Comparison of ENCODE assay signal across 8 mouse cellular contexts in the genomic region with DNA sequence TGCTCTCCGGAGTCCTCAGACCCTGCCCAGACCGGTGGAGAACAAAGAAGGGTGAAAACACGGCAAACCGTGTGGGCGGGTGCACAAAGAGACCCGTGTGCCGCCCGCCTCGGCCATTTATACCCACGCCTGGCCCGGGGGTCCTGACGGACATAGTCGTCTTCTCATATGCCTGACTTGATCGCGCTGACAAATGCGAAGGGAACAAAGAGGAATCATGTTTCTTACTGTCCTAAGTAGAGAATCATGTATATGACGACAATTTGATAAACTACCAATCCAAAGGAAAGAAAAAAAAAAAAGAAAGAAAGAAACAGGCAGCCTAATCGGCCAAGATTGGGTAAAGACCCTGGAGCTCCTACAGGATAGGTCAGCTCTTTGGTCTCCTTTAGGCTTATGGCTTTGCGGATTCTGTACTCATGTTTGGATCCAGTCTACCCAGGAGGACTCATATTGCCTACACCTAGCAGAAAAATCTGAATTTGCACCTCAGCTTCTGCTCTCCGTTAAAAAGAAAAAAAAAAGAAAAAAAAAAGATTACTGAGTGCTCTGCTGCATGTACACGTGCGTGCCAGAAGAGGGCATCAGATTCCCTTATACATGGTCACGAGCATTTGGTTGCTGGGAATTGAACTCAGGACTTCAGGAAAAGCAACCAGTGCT. TPM values are rescaled to one million over a fixed set of nuclear protein-coding genes. Genes with fewer than 3 reads are reported as not detected.
DNase-seq lines count a peak whose midpoint lies in the region; ATAC-seq and TF ChIP-seq lines count a peak whose summit lies in the region.

No protein-coding gene starts in this region.

- peaks cover 3 to 13% of the 10 kb centered on the region in 2 experiments for H3K4me1 ChIP-seq in heart, embryonic 14.5 days (ENCODE audit: control insufficient read depth in 2 of 2, insufficient read depth in 2 of 2, low read length in 2 of 2)
- H3K4me1 ChIP-seq in kidney, postnatal 0 days (replicated peaks; ENCODE audit: insufficient read depth, low read length): 0 out of 2 replicates have a peak, but pooled peaks cover 4% of the 10 kb centered on the region
- peaks cover 35% of the 10 kb centered on the region for H3K4me1 ChIP-seq in liver, embryonic 13.5 days (replicated peaks)
- H3K4me1 ChIP-seq in stomach, embryonic 15.5 days: peaks cover 9% of the 10 kb centered on the region; the same call in 1 of the 2 replicates

- H3K36me3 ChIP-seq in heart, embryonic 14.5 days (ENCODE audit: control insufficient read depth, insufficient read depth, low read length): peaks cover 22% of the 10 kb centered on the region
- peaks cover 14% of the 10 kb centered on the region for H3K36me3 ChIP-seq in kidney, postnatal 0 days (ENCODE audit: insufficient read depth, low read length)
- peaks cover 23% of the 10 kb centered on the region for H3K36me3 ChIP-seq in liver, embryonic 13.5 days
- peaks cover 16% of the 10 kb centered on the region; the same call in 1 of the 2 replicates for H3K36me3 ChIP-seq in stomach, embryonic 15.5 days

- TF ChIP-seq CTCF in kidney, postnatal 0 days (IDR thresholded peaks at IDR 0.05; ENCODE audit: low read depth): peak; percentile 78

- H3K9me3 ChIP-seq in heart, embryonic 14.5 days (ENCODE audit: control insufficient read depth, low read length): no peaks in the 10 kb centered on the region
- H3K9me3 ChIP-seq in kidney, postnatal 0 days (replicated peaks; ENCODE audit: low read length): no peaks in the 10 kb centered on the region
- H3K9me3 ChIP-seq in liver, embryonic 13.5 days (replicated peaks): no peaks in the 10 kb centered on the region
- H3K9me3 ChIP-seq in stomach, embryonic 15.5 days: no peaks in the 10 kb centered on the region

- H3K4me2 ChIP-seq in heart, embryonic 14.5 days (ENCODE audit: low read length): peak overlapping the region; percentile 78
- H3K4me2 ChIP-seq in kidney, postnatal 0 days (ENCODE audit: low read length): peak overlapping the region; percentile 62
- H3K4me2 ChIP-seq in liver, embryonic 13.5 days: peak overlapping the region; percentile 95
- H3K4me2 ChIP-seq in stomach, embryonic 15.5 days: peak overlapping the region; percentile 81

- H3K27ac ChIP-seq in heart, embryonic 14.5 days (replicated peaks in 1 of 2; ENCODE audit: control insufficient read depth in 1 of 2, insufficient read depth in 1 of 2, low read depth in 2 of 2, low read length in 2 of 2): peak overlapping the region; percentile 76 to 85
- H3K27ac ChIP-seq in kidney, postnatal 0 days: peak overlapping the region; percentile 87
- H3K27ac ChIP-seq in liver, embryonic 13.5 days: peak overlapping the region; percentile 96
- peak overlapping the region; percentile 92 for H3K27ac ChIP-seq in stomach, embryonic 15.5 days

- whole genome bisulfite sequencing in heart, embryonic 14.5 days: under 1% methylated on average over 23 of the region's 23 CpGs
- WGBS in kidney, postnatal 0 days: 1% methylated on average over 23 of the region's 23 CpGs
- WGBS in liver, embryonic 13.5 days (ENCODE audit: insufficient replicate concordance): under 1% methylated on average over 23 of the region's 23 CpGs
- under 1% methylated on average over 23 of the region's 23 CpGs for WGBS in stomach, embryonic 15.5 days

- H3K27me3 ChIP-seq in heart, embryonic 14.5 days (ENCODE audit: control insufficient read depth, insufficient read depth, low read length): peaks cover 7% of the 10 kb centered on the region; the same call in 1 of the 2 replicates
- no peaks in the 10 kb centered on the region for H3K27me3 ChIP-seq in kidney, postnatal 0 days (ENCODE audit: insufficient read depth, low read length)
- peaks cover 28% of the 10 kb centered on the region for H3K27me3 ChIP-seq in liver, embryonic 13.5 days
- H3K27me3 ChIP-seq in stomach, embryonic 15.5 days (replicated peaks): no peaks in the 10 kb centered on the region

- H3K4me3 ChIP-seq in heart, embryonic 14.5 days (ENCODE audit: control insufficient read depth in 1 of 2, insufficient read depth in 1 of 2, low read depth in 1 of 2, low read length in 2 of 2): peak overlapping the region; percentile 98 to 99
- peak overlapping the region; percentile 91 for H3K4me3 ChIP-seq in kidney, postnatal 0 days (replicated peaks; ENCODE audit: low read depth, low read length)
- H3K4me3 ChIP-seq in liver, embryonic 13.5 days (replicated peaks): peak overlapping the region; percentile 82
- H3K4me3 ChIP-seq in stomach, embryonic 15.5 days (replicated peaks): peak overlapping the region; percentile 94

- ATAC-seq in CD4-positive, CD25-positive, alpha-beta regulatory T cell, adult 4 months: peak; percentile 70
- ATAC-seq in erythroid progenitor cell, adult 5-6 weeks (replicated peaks; ENCODE audit: low FRiP score, poor library complexity, severe bottlenecking): peak; percentile 92
- ATAC-seq in heart, embryonic 14.5 days (ENCODE audit: insufficient number of reproducible peaks, insufficient read depth, low FRiP score, low read depth): peak; percentile 73
- peak; percentile 65 for ATAC-seq in kidney, postnatal 0 days (replicated peaks; ENCODE audit: low FRiP score, low read depth)
- peak; percentile 66 for ATAC-seq in liver, embryonic 13.5 days (ENCODE audit: low read depth)
- ATAC-seq in stomach, embryonic 15.5 days (ENCODE audit: insufficient read depth, low FRiP score, low read depth): peak; percentile 70; the same call in 1 of the 2 replicates

- H3K9ac ChIP-seq in heart, embryonic 14.5 days (ENCODE audit: low read length): peak overlapping the region; percentile 100
- H3K9ac ChIP-seq in kidney, postnatal 0 days (ENCODE audit: low read depth, low read length): peak overlapping the region; percentile 84
- H3K9ac ChIP-seq in liver, embryonic 13.5 days: peak overlapping the region; percentile 97
- peak overlapping the region; percentile 99 for H3K9ac ChIP-seq in stomach, embryonic 15.5 days

- DNase-seq in c-Kit-negative CD71-positive TER-119-positive erythroid progenitor cells, embryonic 14.5 days (ENCODE audit: low read depth, low spot score): peak; percentile 69
- DNase-seq in kidney, postnatal 0 days (ENCODE audit: low spot score): peak; percentile 92
- peak; percentile 74 for DNase-seq in liver, embryonic 13.5 days
- peak; percentile 80 to 82 for DNase-seq in natural killer cell, adult 2 months (ENCODE audit: low spot score in 2 of 2)

RNA-seq across cellular contexts. Expression of gene Hspa1b, which starts 6.5 kb away (rescaled TPM):
- polyA plus RNA-seq in CD4-positive, CD25-positive, alpha-beta regulatory T cell, adult 4 months (2017; shearing (Covaris generic)): 1 to 10 TPM in 1 of 2 experiments, under 1 TPM in 1; 0.84 to 3.7 TPM
- total RNA-seq in erythroid progenitor cell, adult 5-6 weeks (2015; ENCODE audit: low replicate concordance): 2.5 and 4.0 TPM in 2 replicates
- 1.0 and 3.3 TPM in 2 replicates for total RNA-seq in erythroid progenitor cell, adult 5-6 weeks (2017; ENCODE audit: low replicate concordance)
- 0.09 and 0.19 TPM in 2 replicates for polyA plus RNA-seq in heart, embryonic 14.5 days (2014; fragmentation: Nextera tagmentation; extraction: Ambion mirVana)
- polyA plus RNA-seq in kidney, postnatal 0 days (2015; fragmentation: Nextera tagmentation; extraction: Ambion mirVana): 2.2 and 2.6 TPM in 2 replicates
- 0.07 and 0.15 TPM in 2 replicates for polyA plus RNA-seq in liver, embryonic 13.5 days (2015; fragmentation: Nextera tagmentation; extraction: Ambion mirVana)
- 0.34 and 0.90 TPM in 2 replicates for polyA plus RNA-seq in stomach, embryonic 15.5 days (2015; fragmentation: Nextera tagmentation; extraction: Ambion mirVana)

RNA-seq across cellular contexts. Expression of gene Gm20481, which starts 17.2 kb away (rescaled TPM):
- polyA plus RNA-seq in CD4-positive, CD25-positive, alpha-beta regulatory T cell, adult 4 months (2017; shearing (Covaris generic)): 1 to 10 TPM in 1 of 2 experiments, not detected in 1; 3.1 TPM
- not detected in 2 replicates for total RNA-seq in erythroid progenitor cell, adult 5-6 weeks (2015; ENCODE audit: low replicate concordance)
- total RNA-seq in erythroid progenitor cell, adult 5-6 weeks (2017; ENCODE audit: low replicate concordance): not detected in 2 replicates
- polyA plus RNA-seq in heart, embryonic 14.5 days (2014; fragmentation: Nextera tagmentation; extraction: Ambion mirVana): 0.55 TPM in 1 of 2 replicates, not detected in the other
- polyA plus RNA-seq in kidney, postnatal 0 days (2015; fragmentation: Nextera tagmentation; extraction: Ambion mirVana): not detected in 2 replicates
- not detected in 2 replicates for polyA plus RNA-seq in liver, embryonic 13.5 days (2015; fragmentation: Nextera tagmentation; extraction: Ambion mirVana)
- not detected in 2 replicates for polyA plus RNA-seq in stomach, embryonic 15.5 days (2015; fragmentation: Nextera tagmentation; extraction: Ambion mirVana)

RNA-seq across cellular contexts. Expression of gene Hspa1a, which starts 19.4 kb away (rescaled TPM):
- polyA plus RNA-seq in CD4-positive, CD25-positive, alpha-beta regulatory T cell, adult 4 months (2017; shearing (Covaris generic)): 1 to 10 TPM in 1 of 2 experiments, not detected in 1; 1.1 TPM
- 1.4 TPM in 1 of 2 replicates, not detected in the other for total RNA-seq in erythroid progenitor cell, adult 5-6 weeks (2015; ENCODE audit: low replicate concordance)
- 0.30 and 4.6 TPM in 2 replicates for total RNA-seq in erythroid progenitor cell, adult 5-6 weeks (2017; ENCODE audit: low replicate concordance)
- polyA plus RNA-seq in heart, embryonic 14.5 days (2014; fragmentation: Nextera tagmentation; extraction: Ambion mirVana): 2.3 and 2.9 TPM in 2 replicates
- 22.4 and 23.5 TPM in 2 replicates for polyA plus RNA-seq in kidney, postnatal 0 days (2015; fragmentation: Nextera tagmentation; extraction: Ambion mirVana)
- polyA plus RNA-seq in liver, embryonic 13.5 days (2015; fragmentation: Nextera tagmentation; extraction: Ambion mirVana): 2.1 and 2.3 TPM in 2 replicates
- polyA plus RNA-seq in stomach, embryonic 15.5 days (2015; fragmentation: Nextera tagmentation; extraction: Ambion mirVana): 9.9 and 12.1 TPM in 2 replicates

RNA-seq across cellular contexts. Expression of gene Hspa1l, which starts 20.0 kb away (rescaled TPM):
- polyA plus RNA-seq in CD4-positive, CD25-positive, alpha-beta regulatory T cell, adult 4 months (2017; shearing (Covaris generic)): 1 to 10 TPM in 1 of 2 experiments, under 1 TPM in 1; 0.17 to 1.3 TPM
- not detected in 2 replicates for total RNA-seq in erythroid progenitor cell, adult 5-6 weeks (2015; ENCODE audit: low replicate concordance)
- total RNA-seq in erythroid progenitor cell, adult 5-6 weeks (2017; ENCODE audit: low replicate concordance): not detected in 2 replicates
- 2.2 and 2.7 TPM in 2 replicates for polyA plus RNA-seq in heart, embryonic 14.5 days (2014; fragmentation: Nextera tagmentation; extraction: Ambion mirVana)
- 0.54 and 0.72 TPM in 2 replicates for polyA plus RNA-seq in kidney, postnatal 0 days (2015; fragmentation: Nextera tagmentation; extraction: Ambion mirVana)
- 0.10 and 0.34 TPM in 2 replicates for polyA plus RNA-seq in liver, embryonic 13.5 days (2015; fragmentation: Nextera tagmentation; extraction: Ambion mirVana)
- polyA plus RNA-seq in stomach, embryonic 15.5 days (2015; fragmentation: Nextera tagmentation; extraction: Ambion mirVana): 0.49 and 0.89 TPM in 2 replicates

RNA-seq across cellular contexts. Expression of gene Neu1, which starts 21.5 kb away (rescaled TPM):
- polyA plus RNA-seq in CD4-positive, CD25-positive, alpha-beta regulatory T cell, adult 4 months (2017; shearing (Covaris generic)): 10 to 100 TPM; 32.5 to 40.6 TPM
- total RNA-seq in erythroid progenitor cell, adult 5-6 weeks (2015; ENCODE audit: low replicate concordance): 3.8 and 5.0 TPM in 2 replicates
- 3.9 and 5.1 TPM in 2 replicates for total RNA-seq in erythroid progenitor cell, adult 5-6 weeks (2017; ENCODE audit: low replicate concordance)
- 13.7 and 14.6 TPM in 2 replicates for polyA plus RNA-seq in heart, embryonic 14.5 days (2014; fragmentation: Nextera tagmentation; extraction: Ambion mirVana)
- polyA plus RNA-seq in kidney, postnatal 0 days (2015; fragmentation: Nextera tagmentation; extraction: Ambion mirVana): 92.0 and 101 TPM in 2 replicates
- 14.2 and 15.2 TPM in 2 replicates for polyA plus RNA-seq in liver, embryonic 13.5 days (2015; fragmentation: Nextera tagmentation; extraction: Ambion mirVana)
- polyA plus RNA-seq in stomach, embryonic 15.5 days (2015; fragmentation: Nextera tagmentation; extraction: Ambion mirVana): 36.9 and 44.5 TPM in 2 replicates

Comparison
In these comparisons a context has a peak if more than half of its experiments do, and no peak if none do; other contexts are left out.
1. Peak in every context shown above with its lines: DNase-seq, ATAC-seq, H3K4me3 ChIP-seq and H3K27ac ChIP-seq.